Mouse (Mus musculus): Measurements from ENCODE around the gene Pced1b.
A peak's percentile ranks its signal among the peaks of the same experiment; 100 is the strongest.
"Not testable (repeated sequence)": the region's sequence is repeated elsewhere in the genome, so short reads cannot be mapped to it uniquely, and the experiment has no call there.

Gene Pced1b

GRCm38 (mm10) chr15:97338377-97339060 lies 91.6 kb downstream of the Pced1b start:
- no peak for DNase-seq (ENCODE audit: low read depth, low spot score)

- DNase-seq (ENCODE audit: low read depth, low spot score) = no peak
Observed at GRCm38 (mm10) chr15:97342336-97342735, 95.4 kb downstream of the Pced1b start.

GRCm38 (mm10) chr15:97342945-97343344 lies 96.0 kb downstream of the Pced1b start:
- no peak for DNase-seq (ENCODE audit: low read depth, low spot score)

- DNase-seq (ENCODE audit: low read depth, low spot score) = no peak
Observed at GRCm38 (mm10) chr15:97343921-97344320, 97.0 kb downstream of the Pced1b start.

GRCm38 (mm10) chr15:97345110-97345509 lies 98.2 kb downstream of the Pced1b start:
- DNase-seq (ENCODE audit: low read depth, low spot score) = no peak

GRCm38 (mm10) chr15:97345917-97346316 lies 99.0 kb downstream of the Pced1b start:
- peak; percentile 90 for DNase-seq (ENCODE audit: low read depth, low spot score)

- no peak for DNase-seq (ENCODE audit: low read depth, low spot score)
Observed at GRCm38 (mm10) chr15:97346413-97346812, 99.5 kb downstream of the Pced1b start.

GRCm38 (mm10) chr15:97346897-97347296 lies 100.0 kb downstream of the Pced1b start:
- DNase-seq (ENCODE audit: low read depth, low spot score) = peak; percentile 79

GRCm38 (mm10) chr15:97348566-97349315 lies 101.8 kb downstream of the Pced1b start:
- DNase-seq (ENCODE audit: low read depth, low spot score) = no peak

GRCm38 (mm10) chr15:97350528-97350927 lies 103.6 kb downstream of the Pced1b start:
- DNase-seq (ENCODE audit: low read depth, low spot score) = peak; percentile 71

GRCm38 (mm10) chr15:97351016-97351415 lies 104.1 kb downstream of the Pced1b start:
- no peak for DNase-seq (ENCODE audit: low read depth, low spot score)

GRCm38 (mm10) chr15:97351681-97352080 lies 104.8 kb downstream of the Pced1b start:
- DNase-seq (ENCODE audit: low read depth, low spot score) = no peak

- no peak for DNase-seq (ENCODE audit: low read depth, low spot score)
Observed at GRCm38 (mm10) chr15:97355676-97356303, 108.9 kb downstream of the Pced1b start.

GRCm38 (mm10) chr15:97357016-97357415 lies 110.1 kb downstream of the Pced1b start:
- DNase-seq (ENCODE audit: low read depth, low spot score) = no peak

GRCm38 (mm10) chr15:97360842-97361770 lies 114.2 kb downstream of the Pced1b start:
- DNase-seq (ENCODE audit: low read depth, low spot score) = peak; percentile 37

GRCm38 (mm10) chr15:97361771-97362171 lies 114.9 kb downstream of the Pced1b start:
- DNase-seq (ENCODE audit: low read depth, low spot score) = peak; percentile 56

- not testable (repeated sequence) for DNase-seq (ENCODE audit: low read depth, low spot score)
Observed at GRCm38 (mm10) chr15:97364271-97364670, 117.4 kb downstream of the Pced1b start.

GRCm38 (mm10) chr15:97364968-97365367 lies 118.1 kb downstream of the Pced1b start:
- no peak for DNase-seq (ENCODE audit: low read depth, low spot score)

GRCm38 (mm10) chr15:97368035-97368608 lies 121.2 kb downstream of the Pced1b start:
- peak; percentile 74 for DNase-seq (ENCODE audit: low read depth, low spot score)

- peak; percentile 84 for DNase-seq (ENCODE audit: low read depth, low spot score)
Observed at GRCm38 (mm10) chr15:97368631-97369030, 121.7 kb downstream of the Pced1b start.

- DNase-seq (ENCODE audit: low read depth, low spot score) = peak; percentile 98
Observed at GRCm38 (mm10) chr15:97369144-97369543, 122.2 kb downstream of the Pced1b start.
